ENCODE assay signal across 9 mouse cellular contexts in genomic region chr4:149732800-149733199, GRCm38 (mm10). TPM values are rescaled to one million over a fixed set of nuclear protein-coding genes. Genes with fewer than 3 reads are reported as not detected.
DNase-seq lines count a peak whose midpoint lies in the region; ATAC-seq and TF ChIP-seq lines count a peak whose summit lies in the region.
"Had no signal": no experiment of that assay in that cellular context is flagged by ENCODE, and none has a peak within 500 bp of the region (broad histone marks: within the 10 kb centered on the region; RNA-seq: fewer than 3 reads in every experiment).

No protein-coding gene starts in this region.

- TF ChIP-seq CTCF in liver, adult 2 months (IDR thresholded peaks at IDR 0.05; ENCODE audit: low read depth, low read length), result no peak

- H3K36me3 ChIP-seq in liver, adult 2 months (ENCODE audit: control insufficient read depth, insufficient read depth, low read length), result no peaks in the 10 kb centered on the region
- peaks cover 26% of the 10 kb centered on the region for H3K36me3 ChIP-seq in liver, embryonic 11.5 days (ENCODE audit: control insufficient read depth, insufficient read depth, low read length)
- H3K36me3 ChIP-seq in heart, embryonic 10.5 days, result peaks cover 44% of the 10 kb centered on the region
- H3K36me3 ChIP-seq in limb, embryonic 15.5 days, result peaks cover 34% of the 10 kb centered on the region

- H3K9me3 ChIP-seq in liver, embryonic 11.5 days (ENCODE audit: control insufficient read depth, low read length), result no peaks in the 10 kb centered on the region
- no peaks in the 10 kb centered on the region for H3K9me3 ChIP-seq in heart, embryonic 10.5 days
- H3K9me3 ChIP-seq in limb, embryonic 15.5 days, result no peaks in the 10 kb centered on the region

- H3K4me2 ChIP-seq in liver, embryonic 11.5 days, result no peak overlapping the region
- no peak overlapping the region for H3K4me2 ChIP-seq in limb, embryonic 15.5 days

- peaks cover 30% of the 10 kb centered on the region; the same call in 1 of the 2 replicates for H3K79me2 ChIP-seq in liver, adult 2 months (ENCODE audit: control insufficient read depth, insufficient read depth, low read length)

- H3K4me3 ChIP-seq in liver, adult 2 months (ENCODE audit: insufficient read depth, low read depth, low read length), result no peak overlapping the region
- no peak overlapping the region for H3K4me3 ChIP-seq in liver, embryonic 11.5 days (ENCODE audit: low read depth, low read length)
- H3K4me3 ChIP-seq in heart, embryonic 10.5 days, result no peak overlapping the region
- H3K4me3 ChIP-seq in limb, embryonic 15.5 days, result no peak overlapping the region

- 0 out of 2 replicates have a peak overlapping the region, but pooled peaks have one; percentile 1 for H3K27ac ChIP-seq in liver, adult 2 months (replicated peaks; ENCODE audit: insufficient read depth, low read depth, low read length)
- H3K27ac ChIP-seq in liver, embryonic 11.5 days (ENCODE audit: low read depth, low read length), result no peak overlapping the region
- H3K27ac ChIP-seq in heart, embryonic 10.5 days, result peak overlapping the region; percentile 42; the same call in 1 of the 2 replicates
- 0 out of 2 replicates have a peak overlapping the region, but pooled peaks have one; percentile 23 for H3K27ac ChIP-seq in limb, embryonic 15.5 days

- no peaks in the 10 kb centered on the region for H3K27me3 ChIP-seq in liver, adult 2 months (ENCODE audit: control insufficient read depth, insufficient read depth, low read length)
- no peaks in the 10 kb centered on the region for H3K27me3 ChIP-seq in liver, embryonic 11.5 days (replicated peaks; ENCODE audit: control insufficient read depth, insufficient read depth, low read length)
- no peaks in the 10 kb centered on the region for H3K27me3 ChIP-seq in heart, embryonic 10.5 days (ENCODE audit: insufficient read depth, poor library complexity, severe bottlenecking)
- no peaks in the 10 kb centered on the region for H3K27me3 ChIP-seq in limb, embryonic 15.5 days

- peaks cover 11% of the 10 kb centered on the region for H3K4me1 ChIP-seq in liver, adult 2 months (ENCODE audit: control insufficient read depth, insufficient read depth, low read length)
- peaks cover 44% of the 10 kb centered on the region for H3K4me1 ChIP-seq in liver, embryonic 11.5 days (replicated peaks; ENCODE audit: control insufficient read depth, insufficient read depth, low read length)
- H3K4me1 ChIP-seq in heart, embryonic 10.5 days, result peaks cover 71% of the 10 kb centered on the region
- peaks cover 58% of the 10 kb centered on the region for H3K4me1 ChIP-seq in limb, embryonic 15.5 days

- H3K9ac ChIP-seq in liver, adult 2 months (ENCODE audit: low read depth, low read length), result no peak overlapping the region
- H3K9ac ChIP-seq in liver, embryonic 11.5 days (ENCODE audit: low read depth, low read length), result no peak overlapping the region
- no peak overlapping the region for H3K9ac ChIP-seq in limb, embryonic 15.5 days

- TF ChIP-seq POLR2A in liver, adult 2 months (IDR thresholded peaks at IDR 0.05; ENCODE audit: extremely low read depth, insufficient read depth, low read length), result no peak

- DNase-seq in cerebellum, adult 9-11 months, result peak; percentile 44
- no peak for DNase-seq in cerebellum, adult 9-10 months
- DNase-seq in liver, adult 2 months (ENCODE audit: extremely low read depth, low read depth, low spot score), result no peak
- no peak for DNase-seq in liver, embryonic 11.5 days (ENCODE audit: low spot score)
- DNase-seq in heart, embryonic 10.5 days (ENCODE audit: low spot score), result no peak
- no peak for DNase-seq in left cerebral cortex, adult 18-20 months (ENCODE audit: low spot score in 2 of 2)
- DNase-seq in urinary bladder, postnatal 14 days (ENCODE audit: low spot score), result no peak
- DNase-seq: cerebellum, adult 8-10 months had no signal

- 50% methylated on average over 10 of the region's 10 CpGs for WGBS in liver, adult 2 months
- 52% methylated on average over 10 of the region's 10 CpGs for WGBS in liver, embryonic 11.5 days
- WGBS in heart, embryonic 10.5 days, result 69% methylated on average over 10 of the region's 10 CpGs
- 63% methylated on average over 10 of the region's 10 CpGs for WGBS in limb, embryonic 15.5 days

- no peak for ATAC-seq in liver, embryonic 11.5 days (replicated peaks; ENCODE audit: low FRiP score)
- no peak for ATAC-seq in limb, embryonic 15.5 days (ENCODE audit: insufficient number of reproducible peaks, low FRiP score, low TSS enrichment, low read depth)

RNA-seq across cellular contexts. Expression of gene Tmem201, which starts 5.0 kb away (rescaled TPM):
- total RNA-seq in liver, adult 2 months (2014; rRNA removed), result 6.5 and 8.2 TPM in 2 replicates
- polyA plus RNA-seq in liver, adult 2 months (2012; rRNA removed), result 23.4 and 25.2 TPM in 2 replicates
- polyA plus RNA-seq in liver, embryonic 11.5 days (2014; fragmentation: Nextera tagmentation; extraction: Ambion mirVana), result 16.8 and 16.9 TPM in 2 replicates
- polyA plus RNA-seq in heart, embryonic 10.5 days (2016; fragmentation: Nextera tagmentation; extraction: Ambion mirVana), result 43.1 and 54.0 TPM in 2 replicates
- 25.0 and 27.7 TPM in 2 replicates for polyA plus RNA-seq in limb, embryonic 15.5 days (2015; fragmentation: Nextera tagmentation; extraction: Ambion mirVana)
- 10 to 100 TPM; 61.0 to 64.6 TPM for total RNA-seq in left cerebral cortex, adult 18-20 months (2021)

RNA-seq across cellular contexts. Expression of gene Pik3cd, which starts 30.4 kb away (rescaled TPM):
- total RNA-seq in liver, adult 2 months (2014; rRNA removed), result 2.3 and 3.0 TPM in 2 replicates
- polyA plus RNA-seq in liver, adult 2 months (2012; rRNA removed), result 1.6 and 2.2 TPM in 2 replicates
- 12.6 and 12.9 TPM in 2 replicates for polyA plus RNA-seq in liver, embryonic 11.5 days (2014; fragmentation: Nextera tagmentation; extraction: Ambion mirVana)
- 3.4 and 4.8 TPM in 2 replicates for polyA plus RNA-seq in heart, embryonic 10.5 days (2016; fragmentation: Nextera tagmentation; extraction: Ambion mirVana)
- polyA plus RNA-seq in limb, embryonic 15.5 days (2015; fragmentation: Nextera tagmentation; extraction: Ambion mirVana), result 4.1 and 5.1 TPM in 2 replicates
- total RNA-seq in left cerebral cortex, adult 18-20 months (2021), result 10 to 100 TPM; 23.8 to 24.9 TPM

RNA-seq across cellular contexts. Expression of gene Slc25a33, which starts 41.3 kb away (rescaled TPM):
- 14.3 and 21.5 TPM in 2 replicates for total RNA-seq in liver, adult 2 months (2014; rRNA removed)
- polyA plus RNA-seq in liver, adult 2 months (2012; rRNA removed), result 11.0 and 12.7 TPM in 2 replicates
- polyA plus RNA-seq in liver, embryonic 11.5 days (2014; fragmentation: Nextera tagmentation; extraction: Ambion mirVana), result 21.9 and 23.2 TPM in 2 replicates
- 9.0 and 15.5 TPM in 2 replicates for polyA plus RNA-seq in heart, embryonic 10.5 days (2016; fragmentation: Nextera tagmentation; extraction: Ambion mirVana)
- polyA plus RNA-seq in limb, embryonic 15.5 days (2015; fragmentation: Nextera tagmentation; extraction: Ambion mirVana), result 7.9 and 9.4 TPM in 2 replicates
- 10 to 100 TPM; 30.5 to 31.8 TPM for total RNA-seq in left cerebral cortex, adult 18-20 months (2021)
